Mouse (Mus musculus) R1 (cell line): Measurements from ENCODE around the gene Itm2c.

ENCODE experiments used
- DNase-seq: peaks from one replicate; pipeline ENCODE4 v3.0.0-alpha.2; 2018; ENCODE audit warnings: low read depth, low spot score

Gene Itm2c

GRCm38 (mm10) chr1:85894231-85894747 is at the start of gene Itm2c:
TSS of gene Itm2c (plus strand) at chr1:85894281.
- peak; percentile 87 for DNase-seq

GRCm38 (mm10) chr1:85844981-85845380 is 49.1 kb upstream of the Itm2c start:
- no peak for DNase-seq

DNA sequence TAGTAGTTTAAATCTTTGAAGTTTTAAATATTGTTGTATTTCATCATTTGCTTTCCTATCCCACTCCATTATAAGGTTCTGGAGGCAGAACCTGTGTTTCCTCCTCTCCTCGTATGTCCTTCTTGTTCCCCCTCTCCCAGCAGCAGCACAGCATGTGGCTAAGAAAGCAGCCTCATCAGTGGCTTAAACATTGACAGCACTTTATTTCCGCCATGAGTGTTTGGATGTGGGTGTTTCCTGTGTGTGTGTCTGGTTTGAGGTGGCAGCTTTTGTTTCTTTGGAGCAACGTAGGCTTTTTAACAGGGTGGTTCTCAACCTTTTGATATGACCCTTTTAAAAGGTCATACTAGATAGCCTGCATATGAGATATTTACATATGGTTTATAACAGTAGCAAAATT is 48.6 kb upstream of the Itm2c start:
- no peak for DNase-seq

GRCm38 (mm10) chr1:85849016-85849415 is 45.1 kb upstream of the Itm2c start:
- no peak for DNase-seq

DNA sequence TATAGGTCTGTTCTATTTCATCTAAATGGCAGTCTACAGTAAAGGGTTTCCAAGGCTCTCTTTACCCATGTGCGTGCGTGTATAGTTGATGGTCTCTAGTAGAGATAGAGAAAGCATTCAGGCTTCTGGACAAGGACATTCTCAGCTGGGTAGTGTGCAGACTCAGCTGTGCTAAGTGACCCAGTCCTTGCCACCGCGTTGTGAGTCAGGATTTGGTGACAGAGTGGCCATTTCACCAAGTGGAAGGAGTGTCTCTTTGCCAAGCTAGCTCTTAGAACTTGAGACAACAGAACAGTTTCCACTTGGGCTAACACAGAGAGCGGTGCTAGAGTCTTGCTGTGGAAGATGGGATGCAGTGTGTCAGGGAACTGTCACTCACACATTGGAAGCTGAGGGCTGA is 43.2 kb upstream of the Itm2c start:
- DNase-seq, result no peak

GRCm38 (mm10) chr1:85852996-85853689 is 40.9 kb upstream of the Itm2c start:
- DNase-seq, result peak; percentile 79

DNA sequence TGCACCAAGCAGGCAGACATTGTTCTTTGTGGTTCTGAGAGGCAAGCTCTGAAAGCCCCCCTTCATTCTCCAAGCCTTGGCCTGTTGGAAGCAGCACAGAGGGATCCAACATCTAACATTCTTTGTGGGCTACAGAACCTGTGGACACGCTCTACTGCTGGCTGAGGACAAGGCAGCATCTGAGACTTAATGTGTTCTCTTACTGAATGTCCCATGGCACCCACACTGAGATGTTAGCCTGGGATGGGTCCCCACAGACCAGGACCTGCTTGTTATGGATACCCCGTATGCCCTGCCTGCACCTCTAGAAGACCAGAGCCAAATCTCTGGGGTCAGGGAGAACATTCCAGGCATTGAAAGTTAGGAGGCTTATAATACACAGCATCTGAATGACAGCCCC is 40.2 kb upstream of the Itm2c start:
- DNase-seq, result no peak

DNA sequence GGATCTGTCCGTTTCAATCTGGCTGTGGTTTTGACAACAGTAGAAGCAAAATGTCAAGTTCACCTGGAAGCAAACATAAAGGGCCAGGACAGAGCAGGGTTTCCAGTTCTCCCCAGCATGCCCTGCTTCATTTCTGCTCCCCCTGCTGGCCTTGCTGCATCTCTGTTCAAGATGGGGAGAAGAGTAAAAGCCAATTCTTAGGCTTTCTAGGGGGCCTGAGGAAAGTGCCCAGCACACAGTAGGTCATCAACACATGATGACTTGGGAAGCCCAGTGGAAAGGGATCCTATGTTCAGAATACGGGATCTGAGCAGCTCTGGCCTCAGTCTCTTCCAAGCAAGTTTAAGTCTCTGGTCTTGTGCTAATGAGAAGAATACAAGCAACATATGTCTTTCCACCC is 39.6 kb upstream of the Itm2c start:
- peak; percentile 26 for DNase-seq

DNA sequence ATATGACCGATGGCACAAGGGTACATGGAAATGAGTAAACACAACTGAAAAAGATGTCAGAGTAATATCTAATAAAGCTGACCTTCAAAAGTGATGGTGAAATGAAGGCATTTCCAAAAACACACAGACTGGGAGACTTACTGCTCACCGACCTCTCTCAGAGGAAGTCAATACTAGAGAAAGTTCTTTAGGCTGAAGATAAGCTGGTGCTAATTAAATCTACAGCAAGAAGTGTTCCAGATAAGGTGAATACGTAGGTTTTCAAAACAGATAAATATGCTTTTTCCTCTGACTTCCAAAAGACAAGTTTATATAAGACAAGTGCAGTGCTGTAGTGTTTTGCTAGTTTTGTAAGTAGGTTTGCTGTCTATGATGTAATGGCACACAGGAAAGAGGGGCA is 37.8 kb upstream of the Itm2c start:
- no peak for DNase-seq

DNA sequence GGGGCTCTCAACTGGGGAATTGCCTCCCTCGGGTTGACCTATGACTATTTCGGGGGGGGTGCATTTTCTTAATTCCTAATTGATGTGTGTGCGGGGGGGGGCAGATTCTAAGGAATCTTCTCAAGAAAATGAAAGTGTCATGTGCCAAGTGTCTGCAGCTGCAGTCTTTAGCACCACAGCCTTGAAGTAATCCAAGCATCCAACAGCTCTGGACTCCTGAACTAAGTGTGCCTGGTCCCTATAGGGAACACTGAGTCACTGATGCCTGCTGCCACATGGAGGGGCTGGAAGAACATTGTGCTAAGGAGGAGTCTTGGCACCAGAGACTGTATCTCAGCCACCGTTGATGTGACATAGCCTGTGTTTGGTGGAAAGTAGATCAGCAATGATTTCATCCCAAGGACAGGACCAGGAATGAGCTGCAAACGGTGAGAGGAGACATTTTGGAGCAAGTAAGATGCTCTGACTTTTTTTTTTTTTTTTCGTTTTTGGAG is 36.8 kb upstream of the Itm2c start:
- no peak for DNase-seq

DNA sequence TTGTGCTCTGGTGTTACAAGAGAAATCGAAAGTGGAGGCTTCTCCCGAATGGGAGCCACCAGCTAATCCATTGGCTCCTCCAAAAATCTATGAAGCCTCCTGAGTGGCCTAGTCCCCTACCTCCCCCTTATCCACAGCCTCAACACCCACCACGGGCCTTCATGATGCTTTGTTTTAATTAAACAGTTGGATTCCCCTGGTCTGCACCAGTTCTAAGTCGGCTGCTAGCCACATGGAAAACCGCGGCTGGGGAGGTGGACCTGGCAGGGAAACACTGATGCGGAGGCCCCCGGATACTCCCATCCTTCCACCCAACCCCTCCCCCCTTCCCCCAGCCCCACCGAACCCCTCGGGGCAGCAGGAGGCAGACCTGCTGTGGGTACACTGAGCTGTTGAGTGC is 29.7 kb upstream of the Itm2c start:
- no peak for DNase-seq

DNA sequence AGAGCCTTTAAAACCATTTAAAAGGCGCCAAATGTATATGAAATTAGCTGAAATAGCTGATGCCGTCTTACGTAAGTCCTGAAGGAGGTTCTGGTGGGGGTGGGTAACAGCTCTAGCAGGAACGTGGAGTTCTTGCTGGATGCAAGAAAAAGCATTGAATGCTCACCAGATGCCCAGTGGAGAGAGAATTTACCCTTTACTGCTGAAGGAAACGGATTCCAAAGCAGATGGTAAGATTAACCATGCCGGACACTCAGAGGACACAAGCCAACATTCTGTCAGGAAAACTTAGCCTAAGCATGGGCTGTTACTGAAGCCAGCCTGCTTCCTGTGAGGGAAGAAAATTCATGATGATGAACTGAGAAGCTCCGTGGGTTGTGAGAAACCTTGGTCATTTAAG is 24.1 kb upstream of the Itm2c start:
- no peak for DNase-seq

DNA sequence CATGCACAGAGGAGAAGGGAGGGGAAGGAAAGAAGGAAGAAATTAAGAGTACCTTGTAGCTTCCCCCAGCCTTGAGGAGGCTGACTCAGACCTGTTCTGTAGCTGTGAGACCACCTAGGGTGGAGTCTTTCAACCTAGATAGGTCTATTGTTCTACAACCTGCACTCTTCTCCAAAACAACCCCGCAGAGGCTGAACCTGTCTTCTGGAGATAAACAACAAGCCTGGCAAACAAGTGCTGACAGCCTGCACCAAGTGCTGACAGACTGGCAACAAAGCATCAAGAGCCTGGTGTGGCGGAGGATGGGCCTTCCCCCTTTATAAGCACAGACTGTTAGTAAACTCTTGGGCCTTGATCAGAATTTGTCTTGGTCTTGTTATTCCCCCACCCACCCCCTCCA is 23.5 kb upstream of the Itm2c start:
- DNase-seq, result no peak

- DNase-seq, result no peak
Observed at GRCm38 (mm10) chr1:85882003-85882402, 12.1 kb upstream of the Itm2c start.

GRCm38 (mm10) chr1:85887221-85887620 is 6.9 kb upstream of the Itm2c start:
- no peak for DNase-seq

DNA sequence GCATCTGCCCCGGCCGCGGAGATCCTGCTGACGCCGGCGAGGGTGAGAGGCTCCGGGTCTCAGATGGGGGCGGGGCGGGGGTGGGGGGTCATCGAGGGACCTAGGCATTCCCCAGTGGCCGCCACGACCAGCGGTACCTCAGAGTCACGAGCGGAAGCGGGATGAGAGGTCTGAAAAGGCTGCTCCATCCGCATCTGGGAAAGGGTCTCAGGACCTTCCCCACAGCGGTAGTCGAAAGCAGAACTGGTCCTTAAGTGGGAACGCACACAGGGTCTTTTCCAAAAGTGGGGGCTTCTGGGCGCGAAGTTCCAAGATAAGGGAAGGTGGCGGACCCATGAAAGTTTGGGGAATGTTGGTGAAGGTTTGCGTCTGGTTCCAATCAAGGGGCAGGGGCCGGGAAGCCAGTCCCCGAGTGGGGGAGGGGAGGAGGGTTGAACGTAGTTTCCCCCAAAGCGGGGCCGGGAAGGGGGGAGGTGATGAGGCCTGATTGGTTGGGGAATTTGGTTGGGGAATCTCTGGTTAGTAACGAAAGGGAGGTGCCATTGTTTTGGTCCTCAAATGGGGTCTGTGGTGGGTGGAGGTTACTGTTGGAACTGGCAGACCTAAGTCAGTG is 773 bp downstream of the Itm2c start:
- DNase-seq, result peak; percentile 80

DNA sequence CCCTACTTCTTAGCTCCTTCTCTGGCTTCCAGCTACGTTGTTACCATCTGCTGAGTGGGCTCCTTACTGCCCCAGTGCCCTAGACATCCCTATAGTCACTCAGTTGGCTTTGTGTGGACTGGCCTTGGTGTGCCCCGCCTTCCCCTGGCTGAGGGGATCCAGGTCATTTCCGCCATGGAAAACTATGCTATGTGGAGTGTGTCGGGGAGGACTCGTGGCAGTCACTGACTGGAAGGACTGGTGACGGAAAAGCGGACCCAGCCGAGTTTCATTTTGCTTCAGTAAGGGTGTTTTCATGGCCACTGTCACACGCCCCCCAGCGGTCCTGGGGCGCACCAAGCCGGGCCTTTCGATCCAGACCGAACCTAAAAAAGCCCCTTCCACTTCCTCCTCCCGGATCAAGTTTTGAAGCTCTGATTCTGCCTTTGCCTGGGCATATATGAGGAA is 1.3 kb downstream of the Itm2c start:
- DNase-seq, result no peak

DNA sequence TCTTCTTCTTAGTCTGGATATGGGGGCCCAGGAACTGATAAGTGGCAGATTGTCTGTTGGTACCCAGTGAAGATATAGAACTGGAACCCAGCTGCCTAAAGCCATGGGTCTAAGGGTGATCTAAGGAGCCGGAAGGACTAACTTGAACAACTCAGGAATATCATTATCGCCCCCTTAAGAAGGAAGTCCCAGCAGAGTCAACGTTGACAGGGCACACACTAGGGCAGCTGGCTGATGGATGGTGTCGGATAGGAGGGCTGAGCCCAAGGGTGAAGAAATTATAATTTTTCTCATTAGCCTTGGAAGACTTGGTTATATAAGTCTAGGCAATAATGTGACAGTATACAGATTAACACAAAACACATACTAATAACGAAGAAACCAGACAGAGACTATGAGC is 2.0 kb downstream of the Itm2c start:
- DNase-seq, result no peak

GRCm38 (mm10) chr1:85896781-85897700 is 3.0 kb downstream of the Itm2c start:
- no peak for DNase-seq

GRCm38 (mm10) chr1:85897901-85898760 is 4.0 kb downstream of the Itm2c start:
- no peak for DNase-seq

- DNase-seq, result no peak
Observed at GRCm38 (mm10) chr1:85898761-85899387, 4.8 kb downstream of the Itm2c start.
